Mouse (Mus musculus): ENCODE data around the gene Car14. TPM values are rescaled to one million over a fixed set of nuclear protein-coding genes. Genes with fewer than 3 reads are reported as not detected.
A peak's percentile ranks its signal among the peaks of the same experiment; 100 is the strongest.
"Not testable (repeated sequence)": the region's sequence is repeated elsewhere in the genome, so short reads cannot be mapped to it uniquely, and the experiment has no call there.

Gene Car14
- polyA plus RNA-seq, 1 experiment = 22.3 TPM

DNA sequence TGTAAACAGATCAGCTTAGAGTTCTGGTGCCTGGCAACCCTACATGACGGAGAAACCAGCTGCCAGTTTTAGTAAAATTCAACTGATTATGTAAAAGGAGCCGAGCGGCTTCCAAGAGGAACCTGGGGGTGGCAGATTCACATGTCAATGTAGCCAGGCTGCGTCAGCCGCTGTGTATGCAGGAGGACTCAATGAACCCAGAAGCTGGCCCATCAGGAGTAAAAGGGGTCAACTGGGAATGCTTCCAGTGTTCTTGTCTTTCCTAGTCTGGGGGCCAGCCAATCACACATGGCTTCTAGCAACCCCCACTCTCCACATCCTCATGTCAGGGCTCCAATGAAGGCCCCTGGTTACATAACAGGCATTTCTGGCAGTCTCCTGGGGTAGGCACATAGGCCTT is 39.4 kb downstream of the Car14 start:
- Histone ChIP-seq H3K4me1 (ENCODE audit: control insufficient read depth, insufficient read depth, low read length) (peaks cover 4% of the 10 kb centered on the region), H3K4me3 (ENCODE audit: insufficient read depth, low read length) (no peak overlapping the region), H3K27ac (ENCODE audit: insufficient read depth, low read length) (peak overlapping the region; percentile 95)
- TF ChIP-seq CTCF (IDR thresholded peaks at IDR 0.05; ENCODE audit: extremely low read depth, insufficient read depth, low read length) = no peak
- TF ChIP-seq POLR2A (IDR thresholded peaks at IDR 0.05; ENCODE audit: extremely low read depth, insufficient read depth, low read length) = no peak

DNA sequence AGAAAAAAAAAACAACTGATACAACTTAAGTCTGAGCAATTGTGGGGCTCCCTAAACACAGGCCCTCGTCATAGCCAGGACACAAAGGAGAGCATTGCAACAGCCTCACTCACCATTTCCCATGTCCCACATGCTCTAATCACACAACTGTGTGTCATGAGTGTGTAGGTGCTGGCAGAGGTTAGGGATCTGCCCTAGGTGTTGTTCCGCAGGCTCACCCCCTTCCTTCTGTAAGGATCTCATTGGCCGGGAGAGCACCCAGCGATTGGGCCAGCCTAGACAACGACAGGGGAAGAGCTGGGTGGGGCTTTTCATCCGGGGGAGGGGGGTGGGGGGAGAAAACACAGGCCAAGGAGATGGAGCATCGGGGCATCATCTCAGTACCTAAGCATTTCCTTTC is 40.9 kb downstream of the Car14 start:
- Histone ChIP-seq H3K4me1 (ENCODE audit: control insufficient read depth, insufficient read depth, low read length) (peaks cover 4% of the 10 kb centered on the region), H3K4me3 (ENCODE audit: insufficient read depth, low read length) (no peak overlapping the region), H3K27ac (ENCODE audit: insufficient read depth, low read length) (no peak overlapping the region)
- TF ChIP-seq CTCF (IDR thresholded peaks at IDR 0.05; ENCODE audit: extremely low read depth, insufficient read depth, low read length) (no peak), POLR2A (IDR thresholded peaks at IDR 0.05; ENCODE audit: extremely low read depth, insufficient read depth, low read length) (no peak)

DNA sequence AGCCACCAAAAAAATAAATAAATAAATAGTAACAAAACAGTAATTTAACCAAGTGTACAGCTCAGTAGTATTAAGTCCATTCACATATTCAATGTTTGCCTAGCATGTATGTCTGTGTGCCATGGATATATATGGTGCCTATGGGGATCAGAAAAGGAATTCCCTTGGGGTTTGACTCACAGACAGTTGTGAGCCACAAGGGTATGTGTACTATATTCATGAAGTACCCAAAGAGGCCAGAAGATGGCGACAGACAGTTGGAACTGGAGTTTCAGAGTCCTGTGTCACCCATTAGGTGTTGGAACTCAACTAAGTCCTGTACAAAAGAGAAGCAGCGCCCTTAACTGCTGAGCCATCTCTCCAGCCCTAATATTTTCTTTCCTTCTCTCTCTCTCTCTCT is 42.7 kb downstream of the Car14 start:
- Histone ChIP-seq H3K27ac (ENCODE audit: insufficient read depth, low read length) (no peak overlapping the region), H3K4me1 (ENCODE audit: control insufficient read depth, insufficient read depth, low read length) (peaks cover 4% of the 10 kb centered on the region), H3K4me3 (ENCODE audit: insufficient read depth, low read length) (no peak overlapping the region)
- TF ChIP-seq CTCF (IDR thresholded peaks at IDR 0.05; ENCODE audit: extremely low read depth, insufficient read depth, low read length) (peak; percentile 54), POLR2A (IDR thresholded peaks at IDR 0.05; ENCODE audit: extremely low read depth, insufficient read depth, low read length) (no peak)

DNA sequence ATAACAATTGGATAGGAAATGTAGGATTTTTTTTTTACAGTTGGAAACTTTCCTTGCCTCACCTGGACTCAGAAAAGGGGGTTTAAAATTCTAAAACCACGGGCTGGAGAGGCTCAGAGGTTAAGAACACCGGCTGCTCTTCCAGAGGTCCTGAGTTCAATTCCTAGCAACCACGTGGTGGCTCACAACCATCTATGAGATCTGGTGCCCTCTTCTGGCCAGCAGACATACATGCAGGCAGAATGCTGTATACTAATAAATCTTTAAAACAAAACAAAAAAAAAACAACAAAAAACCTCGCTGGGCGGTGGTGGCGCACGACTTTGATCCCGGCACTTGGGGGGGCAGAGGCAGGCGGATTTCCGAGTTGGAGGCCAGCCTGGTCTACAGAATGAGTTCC is 43.3 kb downstream of the Car14 start:
- TF ChIP-seq POLR2A (IDR thresholded peaks at IDR 0.05; ENCODE audit: extremely low read depth, insufficient read depth, low read length) (no peak), CTCF (IDR thresholded peaks at IDR 0.05; ENCODE audit: extremely low read depth, insufficient read depth, low read length) (0 out of 2 replicates have a peak, but pooled peaks have one; percentile 8)
- Histone ChIP-seq H3K4me1 (ENCODE audit: control insufficient read depth, insufficient read depth, low read length) (peaks cover 4% of the 10 kb centered on the region), H3K27ac (ENCODE audit: insufficient read depth, low read length) (no peak overlapping the region), H3K4me3 (ENCODE audit: insufficient read depth, low read length) (no peak overlapping the region)

DNA sequence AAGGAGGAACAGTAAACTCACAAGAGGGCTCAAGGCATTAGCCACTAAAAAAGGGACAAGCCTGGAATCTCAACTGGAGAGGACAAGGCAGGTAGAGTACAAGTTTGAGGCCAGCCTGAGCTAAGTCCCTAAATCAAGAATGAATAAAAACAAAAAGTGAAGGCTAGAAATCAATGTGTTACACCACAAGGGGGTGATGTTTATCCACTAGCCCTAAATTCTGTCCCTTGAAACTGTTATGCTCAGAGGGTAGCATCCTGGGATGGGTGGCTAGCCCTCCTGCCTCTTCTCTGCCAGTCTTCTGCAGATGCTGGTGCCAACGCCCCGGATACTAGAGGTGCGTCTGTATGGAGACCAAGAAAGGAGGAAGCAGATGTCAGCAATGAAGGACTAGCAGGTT is 44.2 kb downstream of the Car14 start:
- H3K4me3 ChIP-seq (ENCODE audit: insufficient read depth, low read length) = no peak overlapping the region
- H3K27ac ChIP-seq (ENCODE audit: insufficient read depth, low read length) = no peak overlapping the region
- TF ChIP-seq POLR2A (IDR thresholded peaks at IDR 0.05; ENCODE audit: extremely low read depth, insufficient read depth, low read length) (no peak), CTCF (IDR thresholded peaks at IDR 0.05; ENCODE audit: extremely low read depth, insufficient read depth, low read length) (no peak; the same call in 1 of the 2 replicates)
- peaks cover 1% of the 10 kb centered on the region for H3K4me1 ChIP-seq (ENCODE audit: control insufficient read depth, insufficient read depth, low read length)

DNA sequence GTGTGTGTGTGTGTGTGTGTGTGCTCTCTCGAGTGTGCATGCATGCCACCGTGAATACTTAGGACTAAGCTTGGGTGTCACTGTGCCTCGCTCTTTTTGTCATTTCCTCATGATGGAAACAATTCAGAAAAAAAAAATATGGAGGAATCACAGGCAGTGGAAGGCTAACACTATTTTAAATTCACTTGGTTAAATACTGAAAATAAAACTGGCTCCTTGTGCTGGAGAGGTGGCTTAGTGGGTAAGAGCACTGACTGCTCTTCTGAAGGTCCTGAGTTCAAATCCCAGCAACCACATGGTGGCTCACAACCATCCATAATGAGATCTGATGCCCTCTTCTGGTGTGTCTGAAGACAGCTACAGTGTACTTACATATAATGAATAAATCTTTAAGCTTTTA is 46.2 kb downstream of the Car14 start:
- not testable (repeated sequence) for H3K4me3 ChIP-seq (ENCODE audit: insufficient read depth, low read length); H3K27ac ChIP-seq (ENCODE audit: insufficient read depth, low read length); H3K4me1 ChIP-seq (ENCODE audit: control insufficient read depth, insufficient read depth, low read length)

DNA sequence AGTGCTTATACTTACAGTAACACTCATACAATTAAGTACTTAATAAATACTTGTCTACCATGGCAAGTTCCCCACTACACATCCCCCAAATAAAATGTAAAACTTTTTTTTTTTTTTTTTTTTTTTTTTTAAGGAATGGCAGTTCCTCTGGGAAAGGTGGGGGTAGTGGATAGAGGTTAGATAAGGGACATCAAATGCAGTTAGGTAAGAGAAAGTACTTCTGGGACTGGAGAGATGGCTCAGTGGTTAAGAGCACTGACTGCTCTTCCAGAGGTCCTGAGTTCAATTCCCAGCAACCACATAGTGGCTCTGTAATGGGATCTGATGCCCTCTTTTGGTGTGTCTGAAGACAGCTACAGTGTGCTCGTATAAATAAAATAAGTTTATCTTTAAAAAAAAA is 47.4 kb downstream of the Car14 start:
- not testable (repeated sequence) for H3K4me3 ChIP-seq (ENCODE audit: insufficient read depth, low read length); H3K4me1 ChIP-seq (ENCODE audit: control insufficient read depth, insufficient read depth, low read length)

DNA sequence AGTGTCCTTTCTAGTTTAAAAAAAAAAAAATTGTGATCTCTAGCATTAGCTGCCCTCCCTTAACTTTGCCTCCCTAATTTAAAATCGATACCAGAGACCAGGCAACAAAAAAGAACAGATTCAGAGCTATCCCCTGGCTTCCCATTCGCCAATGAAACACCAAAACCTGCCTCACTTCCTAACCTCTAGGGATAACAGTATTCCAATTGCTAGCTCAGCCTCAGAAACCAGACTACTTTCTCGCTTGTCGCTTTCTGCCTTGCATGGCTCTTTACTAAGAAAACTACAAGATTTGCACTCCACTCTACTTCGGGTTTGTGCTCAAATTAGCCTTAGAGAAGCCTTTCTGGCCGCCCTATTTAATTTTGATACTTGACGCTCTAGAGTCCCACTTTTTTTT is 48.4 kb downstream of the Car14 start:
- peak overlapping the region; percentile 51; the same call in 1 of the 2 replicates for H3K27ac ChIP-seq (ENCODE audit: insufficient read depth, low read length)
- no peaks in the 10 kb centered on the region; the same call in 1 of the 2 replicates for H3K4me1 ChIP-seq (ENCODE audit: control insufficient read depth, insufficient read depth, low read length)
- TF ChIP-seq CTCF (IDR thresholded peaks at IDR 0.05; ENCODE audit: extremely low read depth, insufficient read depth, low read length) (no peak), POLR2A (IDR thresholded peaks at IDR 0.05; ENCODE audit: extremely low read depth, insufficient read depth, low read length) (no peak)
- H3K4me3 ChIP-seq (ENCODE audit: insufficient read depth, low read length) = peak overlapping the region; percentile 83

More for the DNA sequence above, 47.4 kb downstream of the Car14 start:
- H3K27ac ChIP-seq (ENCODE audit: insufficient read depth, low read length) = not testable (repeated sequence)

DNA sequence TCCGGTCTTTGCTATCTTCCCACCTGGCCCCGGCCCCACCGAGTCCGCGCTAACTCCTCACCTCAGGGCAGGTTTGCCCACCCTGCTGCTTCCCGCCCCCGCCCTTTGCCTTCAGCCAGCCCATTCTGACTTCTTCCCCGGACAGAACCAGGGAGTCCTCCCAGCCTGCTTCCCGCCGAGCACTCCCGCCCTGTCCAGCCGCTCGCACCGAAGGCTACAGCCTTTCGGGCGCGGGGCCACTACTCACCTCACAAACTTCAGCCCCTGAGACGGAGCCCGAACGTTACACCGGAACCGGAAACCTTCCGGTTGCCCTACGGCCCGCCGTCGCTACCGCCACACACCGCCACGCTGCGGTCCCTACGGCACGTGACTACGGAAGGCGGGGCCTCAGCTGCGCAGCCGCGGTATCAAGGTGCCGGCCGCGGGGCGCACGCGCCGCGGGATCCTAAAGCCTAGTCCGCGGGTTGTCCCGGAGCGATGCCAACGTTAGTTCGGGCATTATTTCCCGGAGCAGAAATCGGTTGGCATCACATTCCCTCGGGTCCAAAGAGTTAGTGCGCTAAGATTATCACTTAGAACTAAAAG is 48.9 kb downstream of the Car14 start, which contains the start of gene Prpf3:
Gene Prpf3, minus strand, starts transcription at position 384 of the 588 bp plus-strand sequence.
- Histone ChIP-seq H3K27ac (ENCODE audit: insufficient read depth, low read length) (peak within 1 kb of the TSS; percentile 51; the same call in 1 of the 2 replicates), H3K4me1 (ENCODE audit: control insufficient read depth, insufficient read depth, low read length) (no peaks in the 10 kb centered on the region; the same call in 1 of the 2 replicates), H3K4me3 (ENCODE audit: insufficient read depth, low read length) (peak within 1 kb of the TSS; percentile 83)
- TF ChIP-seq POLR2A (IDR thresholded peaks at IDR 0.05; ENCODE audit: extremely low read depth, insufficient read depth, low read length) (peak; percentile 77), CTCF (IDR thresholded peaks at IDR 0.05; ENCODE audit: extremely low read depth, insufficient read depth, low read length) (no peak)

DNA sequence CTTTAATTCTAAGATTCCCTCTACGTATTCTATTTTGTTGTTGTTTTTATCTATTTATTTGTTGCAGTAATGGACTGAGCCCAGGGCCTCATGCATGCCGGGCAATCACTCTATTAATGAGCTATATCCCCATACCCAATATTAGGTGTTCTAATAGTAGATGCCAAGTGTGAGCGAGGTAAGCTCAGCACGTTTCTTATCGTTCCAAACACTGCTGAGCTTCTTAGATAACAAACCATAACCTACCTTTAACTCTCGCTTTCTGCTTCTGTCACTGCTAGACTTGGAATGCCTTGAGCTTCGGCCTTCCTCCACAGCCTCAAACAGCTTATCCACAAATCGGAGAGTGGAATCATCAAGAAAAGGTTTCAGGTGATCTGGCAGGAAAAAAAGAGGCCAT is 53.2 kb downstream of the Car14 start:
- no peak for TF ChIP-seq CTCF (IDR thresholded peaks at IDR 0.05; ENCODE audit: extremely low read depth, insufficient read depth, low read length)
- no peak for TF ChIP-seq POLR2A (IDR thresholded peaks at IDR 0.05; ENCODE audit: extremely low read depth, insufficient read depth, low read length)
- no peak overlapping the region for H3K27ac ChIP-seq (ENCODE audit: insufficient read depth, low read length)
- no peaks in the 10 kb centered on the region; the same call in 1 of the 2 replicates for H3K4me1 ChIP-seq (ENCODE audit: control insufficient read depth, insufficient read depth, low read length)
- H3K4me3 ChIP-seq (ENCODE audit: insufficient read depth, low read length) = no peak overlapping the region
